In genomic region chr2:75589452-75589851, GRCm38 (mm10) we compare ENCODE assay signal across 8 mouse cellular contexts.
DNase-seq lines count a peak whose midpoint lies in the region; ATAC-seq lines count a peak whose summit lies in the region.

No protein-coding gene starts in this region.

- intact Hi-C loops in left cerebral cortex, postnatal 10 days (cut with DNase I), result loop anchor here (2.0 to 10.0 kb wide), 3 partner anchors 275 to 887 kb away; no protein-coding TSS in a partner anchor

- peak overlapping the region; percentile 34 for H3K4me2 ChIP-seq in embryonic facial prominence, embryonic 11.5 days (ENCODE audit: low read depth, low read length)
- H3K4me2 ChIP-seq in hindbrain, embryonic 13.5 days, result peak overlapping the region; percentile 48
- peak overlapping the region; percentile 45 for H3K4me2 ChIP-seq in liver, embryonic 16.5 days (ENCODE audit: low read depth, low read length)
- H3K4me2 ChIP-seq in stomach, embryonic 14.5 days (replicated peaks; ENCODE audit: low read depth, low read length), result peak overlapping the region; percentile 36

- H3K36me3 ChIP-seq in embryonic facial prominence, embryonic 11.5 days (replicated peaks; ENCODE audit: control insufficient read depth, insufficient read depth, low read depth, low read length), result no peaks in the 10 kb centered on the region
- H3K36me3 ChIP-seq in hindbrain, embryonic 13.5 days, result no peaks in the 10 kb centered on the region
- H3K36me3 ChIP-seq in liver, embryonic 16.5 days (ENCODE audit: control insufficient read depth, insufficient read depth), result no peaks in the 10 kb centered on the region
- no peaks in the 10 kb centered on the region for H3K36me3 ChIP-seq in stomach, embryonic 14.5 days (ENCODE audit: control insufficient read depth, insufficient read depth, low read length)

- H3K9me3 ChIP-seq in embryonic facial prominence, embryonic 11.5 days (replicated peaks; ENCODE audit: control insufficient read depth, low read length), result no peaks in the 10 kb centered on the region
- no peaks in the 10 kb centered on the region for H3K9me3 ChIP-seq in hindbrain, embryonic 13.5 days
- H3K9me3 ChIP-seq in liver, embryonic 16.5 days (replicated peaks; ENCODE audit: control insufficient read depth, low read length), result no peaks in the 10 kb centered on the region
- H3K9me3 ChIP-seq in stomach, embryonic 14.5 days (ENCODE audit: control insufficient read depth, low read depth, low read length), result no peaks in the 10 kb centered on the region

- no peak overlapping the region for H3K9ac ChIP-seq in embryonic facial prominence, embryonic 11.5 days (replicated peaks; ENCODE audit: low read length)
- peak overlapping the region; percentile 53 for H3K9ac ChIP-seq in hindbrain, embryonic 13.5 days
- no peak overlapping the region; the same call in 1 of the 2 replicates for H3K9ac ChIP-seq in liver, embryonic 16.5 days (ENCODE audit: low read depth, low read length)
- H3K9ac ChIP-seq in stomach, embryonic 14.5 days (replicated peaks; ENCODE audit: low read depth, low read length), result no peak overlapping the region

- peak overlapping the region; percentile 9; the same call in 1 of the 2 replicates for H3K4me3 ChIP-seq in embryonic facial prominence, embryonic 11.5 days (ENCODE audit: low read depth, low read length)
- H3K4me3 ChIP-seq in hindbrain, embryonic 13.5 days, result peak overlapping the region; percentile 22
- H3K4me3 ChIP-seq in liver, embryonic 16.5 days (ENCODE audit: low read depth, low read length), result peak overlapping the region; percentile 10; the same call in 1 of the 2 replicates
- peak overlapping the region; percentile 11; the same call in 1 of the 2 replicates for H3K4me3 ChIP-seq in stomach, embryonic 14.5 days (ENCODE audit: low read depth, low read length)

- H3K27me3 ChIP-seq in embryonic facial prominence, embryonic 11.5 days (ENCODE audit: control insufficient read depth, insufficient read depth, low read length), result peaks cover 5% of the 10 kb centered on the region
- 0 out of 2 replicates have a peak, but pooled peaks cover 6% of the 10 kb centered on the region for H3K27me3 ChIP-seq in hindbrain, embryonic 13.5 days
- H3K27me3 ChIP-seq in liver, embryonic 16.5 days (ENCODE audit: control insufficient read depth, insufficient read depth, low read depth, low read length), result peaks cover 4% of the 10 kb centered on the region
- peaks cover 5% of the 10 kb centered on the region; the same call in 1 of the 2 replicates for H3K27me3 ChIP-seq in stomach, embryonic 14.5 days (ENCODE audit: control insufficient read depth, insufficient read depth, low read length)

- H3K4me1 ChIP-seq in embryonic facial prominence, embryonic 11.5 days (ENCODE audit: control insufficient read depth, insufficient read depth, low read length), result no peaks in the 10 kb centered on the region
- H3K4me1 ChIP-seq in hindbrain, embryonic 13.5 days (replicated peaks), result peaks cover 13% of the 10 kb centered on the region
- H3K4me1 ChIP-seq in liver, embryonic 16.5 days (ENCODE audit: control insufficient read depth, low read depth, low read length), result peaks cover 3% of the 10 kb centered on the region
- H3K4me1 ChIP-seq in stomach, embryonic 14.5 days (ENCODE audit: control insufficient read depth, insufficient read depth, low read length), result peaks cover 6% of the 10 kb centered on the region; the same call in 1 of the 2 replicates

- H3K27ac ChIP-seq in embryonic facial prominence, embryonic 11.5 days (replicated peaks; ENCODE audit: low read depth, low read length), result no peak overlapping the region
- H3K27ac ChIP-seq in hindbrain, embryonic 13.5 days, result peak overlapping the region; percentile 66; the same call in 1 of the 2 replicates
- H3K27ac ChIP-seq in liver, embryonic 16.5 days (ENCODE audit: low read length), result no peak overlapping the region
- no peak overlapping the region for H3K27ac ChIP-seq in stomach, embryonic 14.5 days (ENCODE audit: low read length)

- DNase-seq in left cerebral cortex, postnatal 10 days (ENCODE audit: extremely low spot score in 1 of 2, low spot score in 2 of 2), result peak; percentile 15 to 35
- no peak for DNase-seq in left cerebral cortex, adult 11 months (ENCODE audit: low spot score)
- DNase-seq in embryonic facial prominence, embryonic 11.5 days (ENCODE audit: low spot score), result peak; percentile 68
- DNase-seq in spleen, adult 12 weeks (ENCODE audit: low spot score), result no peak
- DNase-seq in layer of hippocampus, adult 9-11 months, result no peak

- no peak for ATAC-seq in embryonic facial prominence, embryonic 11.5 days (replicated peaks; ENCODE audit: insufficient number of reproducible peaks, low FRiP score, low TSS enrichment, low read depth)
- ATAC-seq in hindbrain, embryonic 13.5 days (ENCODE audit: low FRiP score), result peak; percentile 79; the same call in 1 of the 2 replicates
- ATAC-seq in liver, embryonic 16.5 days (ENCODE audit: low read depth), result no peak
- ATAC-seq in stomach, embryonic 14.5 days (ENCODE audit: insufficient number of reproducible peaks, insufficient read depth, low FRiP score, low read depth), result peak; percentile 48; the same call in 1 of the 2 replicates

- 3% methylated on average over 19 of the region's 19 CpGs for WGBS in embryonic facial prominence, embryonic 11.5 days
- 5% methylated on average over 19 of the region's 19 CpGs for WGBS in hindbrain, embryonic 13.5 days
- 4% methylated on average over 19 of the region's 19 CpGs for WGBS in liver, embryonic 16.5 days (ENCODE audit: insufficient replicate concordance)
- 5% methylated on average over 19 of the region's 19 CpGs for WGBS in stomach, embryonic 14.5 days

Comparison
In these comparisons a context has a peak if more than half of its experiments do, and no peak if none do; other contexts are left out.
1. DNase-seq: peak in left cerebral cortex, postnatal 10 days (2 of 2) and embryonic facial prominence, embryonic 11.5 days (single experiment); none in left cerebral cortex, adult 11 months (single experiment), spleen, adult 12 weeks (single experiment) and layer of hippocampus, adult 9-11 months (single experiment).
2. ATAC-seq: peak in hindbrain, embryonic 13.5 days (single experiment) and stomach, embryonic 14.5 days (single experiment); none in embryonic facial prominence, embryonic 11.5 days (single experiment) and liver, embryonic 16.5 days (single experiment).
3. Peak in every context shown above with its lines, with median percentiles within 50 percentile points of each other: H3K4me2 ChIP-seq and H3K4me3 ChIP-seq.